Mouse (Mus musculus): ENCODE measurements around the gene Rpp14.

- no peak for TF ChIP-seq CTCF (IDR thresholded peaks at IDR 0.05; ENCODE audit: low read depth, low read length)
- no peak for TF ChIP-seq GATA2 (IDR thresholded peaks at IDR 0.05; ENCODE audit: borderline replicate concordance, low read depth, low read length)
These were observed 40.0 kb upstream of the Rpp14 start for GRCm38 (mm10) chr14:8040179-8040578.

Data from G1E (cell line).